Mouse (Mus musculus) neural tube, embryonic 15.5 days (tissue): ENCODE measurements at regions not wholly inside any gene's neighbourhood (a gene's known extent, or its start where the extent isn't known, plus 50 kb on each side); places are given as distances from the start of the nearest gene placed in this dataset.

Experiments
- ATAC-seq: fragments of 200-750 bp; cut with Nextera tagmentation; 2 replicates; pipeline ENCODE4 v1.8.0; 2017; ENCODE audit warnings: mild to moderate bottlenecking, moderate TSS enrichment, moderate library complexity; ENCODE audit not compliant: low FRiP score
- H3K27ac ChIP-seq: fragments of 300-500 bp; sonication (generic); replicated peaks from 2 replicates; pipeline ENCODE4 v1.5.1; 2015; ENCODE audit warnings: mild to moderate bottlenecking, inconsistent platforms
- H3K27me3 ChIP-seq: fragments of 300-500 bp; sonication (generic); replicated peaks from 2 replicates; pipeline ENCODE4 v1.6.1; 2015; ENCODE audit warnings: inconsistent platforms
- H3K36me3 ChIP-seq: fragments of 300-500 bp; sonication (generic); 2 replicates; pipeline ENCODE4 v1.6.1; 2015; ENCODE audit warnings: inconsistent platforms
- H3K4me1 ChIP-seq: fragments of 300-500 bp; sonication (generic); 2 replicates; pipeline ENCODE4 v1.6.1; 2015; ENCODE audit warnings: inconsistent platforms
- H3K4me2 ChIP-seq: fragments of 300-500 bp; sonication (generic); 2 replicates; pipeline ENCODE4 v1.6.1; 2015; ENCODE audit warnings: inconsistent platforms, mild to moderate bottlenecking, moderate library complexity
- H3K4me3 ChIP-seq: fragments of 300-500 bp; sonication (generic); replicated peaks from 2 replicates; pipeline ENCODE4 v1.5.1; 2015; ENCODE audit warnings: mild to moderate bottlenecking, inconsistent platforms
- H3K9ac ChIP-seq: fragments of 300-500 bp; sonication (generic); replicated peaks from 2 replicates; pipeline ENCODE4 v1.6.1; 2015; ENCODE audit warnings: mild to moderate bottlenecking, inconsistent platforms
- H3K9me3 ChIP-seq: fragments of 300-500 bp; sonication (generic); replicated peaks from 2 replicates; pipeline ENCODE4 v1.6.1; 2016; ENCODE audit warnings: inconsistent platforms
- WGBS: fragments of 180-500 bp; shearing (Covaris S2); methylation state at CpG from one replicate; pipeline ENCODE4 v1.1.7; 2015; ENCODE audit warnings: mixed read lengths; 5-methylcytosine and 5-hydroxymethylcytosine counted together

DNA sequence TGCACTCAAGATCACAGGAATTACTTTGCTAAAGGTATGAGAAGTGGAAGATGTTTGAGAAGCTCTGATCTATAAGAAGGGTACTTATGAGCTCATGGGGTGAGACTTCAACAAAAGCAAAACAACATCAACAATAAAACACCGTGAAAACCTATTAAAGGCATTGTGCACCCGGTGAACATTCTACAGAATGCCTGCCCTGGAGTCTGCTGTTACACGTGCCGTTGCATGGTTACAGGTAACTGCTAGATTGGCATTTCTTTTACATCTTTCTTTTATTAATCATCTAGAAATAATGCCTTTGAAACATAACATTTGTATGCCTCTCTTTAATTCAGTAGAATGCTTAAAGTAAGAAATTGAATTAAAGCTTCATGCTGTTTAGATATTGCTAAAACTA is 661.0 kb downstream of the Pcdh18 start:
- no peaks in the 10 kb centered on the region for H3K36me3 ChIP-seq
- no peak overlapping the region for H3K4me2 ChIP-seq
- no peak for ATAC-seq
- H3K27ac ChIP-seq: no peak overlapping the region
- WGBS: 32% methylated on average over 4 of the region's 4 CpGs
- no peak overlapping the region for H3K9ac ChIP-seq
- no peak overlapping the region for H3K4me3 ChIP-seq
- H3K9me3 ChIP-seq: no peaks in the 10 kb centered on the region
- H3K27me3 ChIP-seq: no peaks in the 10 kb centered on the region
- 0 out of 2 replicates have a peak, but pooled peaks cover 3% of the 10 kb centered on the region for H3K4me1 ChIP-seq

DNA sequence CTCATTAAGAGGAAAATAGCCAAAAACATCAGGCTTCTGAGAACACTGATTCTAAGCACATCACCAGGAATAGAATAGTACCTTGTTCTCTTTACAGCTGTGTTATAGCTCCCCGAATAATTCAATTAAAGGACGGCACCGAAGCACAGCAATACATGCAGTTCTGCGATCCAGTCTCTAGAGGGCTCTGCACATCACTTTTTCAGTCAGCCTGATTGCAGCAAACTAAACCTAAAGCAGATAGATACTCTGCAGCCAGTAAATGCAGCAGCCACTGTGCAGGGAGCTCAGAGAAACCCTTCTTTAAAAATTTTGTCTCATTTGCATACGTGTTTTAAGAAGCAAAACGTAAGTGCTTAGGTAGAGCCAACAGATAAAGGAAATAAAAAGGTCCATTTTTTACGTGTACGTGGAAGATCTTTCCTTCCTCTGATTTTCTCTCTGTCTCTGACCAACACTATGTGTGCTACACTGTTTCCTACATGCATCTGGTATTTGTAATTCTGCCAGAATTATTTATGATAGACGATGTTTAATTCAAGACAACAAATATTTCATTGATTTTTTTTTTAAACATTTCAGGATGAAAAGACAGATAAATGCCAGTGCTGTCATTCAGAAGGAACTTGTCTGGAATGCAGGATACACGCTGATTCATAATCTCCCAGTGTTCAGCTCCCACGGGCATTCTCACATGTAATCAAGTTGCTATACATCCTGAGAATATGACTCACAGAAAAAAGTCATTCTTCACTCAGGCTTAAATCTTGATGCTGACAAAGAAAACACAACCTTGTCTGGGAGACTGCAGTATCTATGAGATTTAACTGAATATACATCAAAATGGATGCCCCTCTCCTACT is 663.1 kb downstream of the Pcdh18 start:
- no peaks in the 10 kb centered on the region for H3K27me3 ChIP-seq
- no peaks in the 10 kb centered on the region for H3K9me3 ChIP-seq
- 0 out of 2 replicates have a peak, but pooled peaks cover 3% of the 10 kb centered on the region for H3K4me1 ChIP-seq
- peak; percentile 92 for ATAC-seq
- no peak overlapping the region for H3K4me3 ChIP-seq
- WGBS: 29% methylated on average over 11 of the region's 11 CpGs
- no peak overlapping the region for H3K9ac ChIP-seq
- H3K4me2 ChIP-seq: peak overlapping the region; percentile 20; the same call in 1 of the 2 replicates
- H3K27ac ChIP-seq: no peak overlapping the region
- no peaks in the 10 kb centered on the region for H3K36me3 ChIP-seq

DNA sequence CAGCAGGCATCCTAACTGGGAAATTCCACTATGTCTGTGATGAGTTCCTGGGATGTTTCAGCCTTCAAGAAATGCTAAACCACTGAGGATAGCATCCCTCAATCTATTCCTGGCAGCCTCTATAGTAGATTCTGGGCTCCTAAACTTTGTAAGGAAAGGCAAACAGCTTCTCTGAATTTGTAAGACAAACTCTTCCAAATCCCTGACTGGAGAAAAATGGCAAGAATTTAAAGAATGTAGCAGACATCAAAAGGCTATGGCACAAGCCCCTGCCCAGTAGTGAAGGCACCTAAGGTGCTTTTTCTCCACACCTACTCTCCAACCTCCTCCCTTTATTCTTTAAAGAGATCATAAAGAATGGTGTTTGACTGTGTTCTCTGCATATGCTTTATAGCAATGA is 688.3 kb downstream of the Pcdh18 start:
- Histone ChIP-seq H3K4me1 (no peaks in the 10 kb centered on the region), H3K4me2 (no peak overlapping the region), H3K27ac (no peak overlapping the region), H3K27me3 (no peaks in the 10 kb centered on the region), H3K9me3 (no peaks in the 10 kb centered on the region), H3K4me3 (no peak overlapping the region), H3K9ac (no peak overlapping the region), H3K36me3 (no peaks in the 10 kb centered on the region)
- no peak for ATAC-seq

DNA sequence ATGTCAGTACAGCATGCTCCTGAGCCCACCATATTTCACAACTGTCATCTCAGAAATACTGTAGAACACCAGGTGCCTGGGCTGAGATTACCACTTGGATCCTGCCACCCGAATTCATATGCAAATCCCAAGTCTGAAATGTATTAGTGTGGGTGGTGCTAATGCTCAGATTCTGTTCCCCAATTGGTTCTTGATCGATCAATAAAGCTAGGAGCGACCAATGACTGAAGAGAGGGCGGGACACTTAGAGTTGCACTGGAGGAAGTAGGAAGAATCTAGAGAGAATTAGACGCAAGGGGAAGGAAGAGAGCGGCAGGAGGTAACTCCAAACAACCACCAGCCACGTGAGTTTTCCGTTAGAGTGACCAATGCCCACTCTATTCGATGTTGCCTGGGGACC is 695.0 kb downstream of the Pcdh18 start:
- H3K9me3 ChIP-seq: no peaks in the 10 kb centered on the region
- 84% methylated on average over 9 of the region's 9 CpGs for WGBS

DNA sequence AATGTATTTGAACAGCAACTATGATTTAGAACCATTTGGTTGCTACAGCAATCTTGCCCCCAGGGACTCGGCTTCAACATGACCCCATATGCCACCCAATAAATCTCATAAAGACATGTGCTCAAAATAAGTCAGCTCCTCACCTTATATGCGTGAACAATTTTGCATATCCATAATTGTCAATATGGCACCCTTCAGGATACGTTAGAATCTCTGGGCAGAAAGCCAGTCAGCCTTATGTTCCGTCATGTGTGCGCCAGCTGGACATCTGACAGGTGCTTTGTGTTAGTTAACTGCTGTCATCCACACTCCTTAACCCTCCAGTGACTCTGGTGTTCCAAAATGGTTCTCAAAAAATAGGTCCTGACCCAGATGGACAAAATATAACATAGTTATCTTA is 724.1 kb downstream of the Pcdh18 start:
- WGBS: 42% methylated on average over 5 of the region's 5 CpGs
- H3K4me3 ChIP-seq: no peak overlapping the region
- no peak overlapping the region for H3K4me2 ChIP-seq
- H3K9ac ChIP-seq: no peak overlapping the region
- no peaks in the 10 kb centered on the region for H3K9me3 ChIP-seq
- H3K27me3 ChIP-seq: no peaks in the 10 kb centered on the region
- H3K4me1 ChIP-seq: no peaks in the 10 kb centered on the region
- ATAC-seq: no peak
- H3K36me3 ChIP-seq: no peaks in the 10 kb centered on the region
- no peak overlapping the region for H3K27ac ChIP-seq

More for the DNA sequence above, 695.0 kb downstream of the Pcdh18 start:
- H3K4me3 ChIP-seq: no peak overlapping the region
- no peak overlapping the region for H3K27ac ChIP-seq
- ATAC-seq: no peak
- no peaks in the 10 kb centered on the region for H3K4me1 ChIP-seq
- H3K36me3 ChIP-seq: no peaks in the 10 kb centered on the region
- H3K27me3 ChIP-seq: no peaks in the 10 kb centered on the region
- H3K4me2 ChIP-seq: no peak overlapping the region
- H3K9ac ChIP-seq: no peak overlapping the region

DNA sequence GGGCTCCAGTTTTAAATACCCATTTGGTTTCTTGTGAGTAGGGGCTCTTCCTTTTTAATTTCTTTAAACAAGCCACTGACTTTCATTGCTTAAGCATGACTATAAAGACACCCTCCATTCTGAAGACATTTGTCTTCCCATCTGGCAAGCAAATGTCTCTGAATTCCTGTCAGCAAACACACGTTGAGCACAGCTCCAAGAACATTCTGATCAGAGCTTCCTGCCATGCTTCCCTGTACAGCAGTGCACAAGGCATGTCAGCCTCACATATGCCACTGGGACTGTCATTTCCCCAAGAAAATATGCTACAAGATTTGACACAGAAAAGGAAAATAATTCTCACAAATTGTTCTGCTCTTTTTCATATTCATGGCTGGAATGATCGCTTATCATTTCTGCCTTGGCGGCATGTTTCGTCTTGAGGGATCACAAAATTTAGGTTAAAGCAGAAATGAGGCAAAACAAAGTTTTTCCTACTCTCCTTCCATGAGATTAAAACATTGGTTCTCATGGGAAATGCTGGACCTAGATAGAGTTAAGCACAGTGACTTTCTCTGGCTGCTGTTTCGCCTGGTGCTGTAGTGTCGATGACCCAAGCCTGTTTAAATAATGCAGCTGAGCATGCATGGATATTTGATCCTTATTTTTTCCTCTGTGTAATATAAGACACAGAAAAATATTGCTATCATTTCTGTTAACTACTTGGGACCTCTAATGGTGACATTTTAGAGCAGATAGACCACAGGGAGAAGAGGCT is 747.7 kb downstream of the Pcdh18 start:
- Histone ChIP-seq H3K4me1 (no peaks in the 10 kb centered on the region), H3K36me3 (no peaks in the 10 kb centered on the region), H3K9ac (no peak overlapping the region), H3K9me3 (no peaks in the 10 kb centered on the region), H3K4me3 (no peak overlapping the region), H3K4me2 (no peak overlapping the region), H3K27me3 (no peaks in the 10 kb centered on the region), H3K27ac (no peak overlapping the region)
- 79% methylated on average over 6 of the region's 6 CpGs for WGBS
- no peak for ATAC-seq
